Mouse (Mus musculus): ENCODE data around the gene Cbx1. TPM values are rescaled to one million over a fixed set of nuclear protein-coding genes. Genes with fewer than 3 reads are reported as not detected.
A peak's percentile ranks its signal among the peaks of the same experiment; 100 is the strongest.

The Cbx1 gene
- polyA plus RNA-seq, 1 experiment from 2014 or later: 200 TPM

MicroRNAs encoded within 50 kb of the gene (microRNA counts, 519-probe panel; counts per million panel counts)
- microRNA mmu-miR-152: 5,295 counts per million, percentile 89 among the panel's probes with 10 or more counts

Small RNA genes within 50 kb of the gene (microRNA-seq; reads per million reads assigned to microRNA genes)
- 34.0 reads per million, percentile 36 among the genes with 10 or more reads in this experiment for gene Mir152

Other genes with a start within 250 kb of the Cbx1 start
- 21.4 and 22.0 TPM in 2 replicates for gene Snx11, start 11.6 kb upstream of the Cbx1 start, polyA plus RNA-seq (2016; fragmentation: Nextera tagmentation; extraction: Ambion mirVana)
- gene Nfe2l1, start 40.8 kb downstream of the Cbx1 start, polyA plus RNA-seq (2016; fragmentation: Nextera tagmentation; extraction: Ambion mirVana): 60.0 and 69.3 TPM in 2 replicates
- gene Copz2, start 60.7 kb downstream of the Cbx1 start, polyA plus RNA-seq (2016; fragmentation: Nextera tagmentation; extraction: Ambion mirVana): 25.9 and 39.9 TPM in 2 replicates
- 85.3 and 90.0 TPM in 2 replicates for gene Cdk5rap3, start 127.4 kb downstream of the Cbx1 start, polyA plus RNA-seq (2016; fragmentation: Nextera tagmentation; extraction: Ambion mirVana)
- 0.58 and 0.71 TPM in 2 replicates for gene Prr15l, start 139.0 kb downstream of the Cbx1 start, polyA plus RNA-seq (2016; fragmentation: Nextera tagmentation; extraction: Ambion mirVana)
- gene Pnpo, start 154.9 kb downstream of the Cbx1 start, polyA plus RNA-seq (2016; fragmentation: Nextera tagmentation; extraction: Ambion mirVana): 31.3 and 33.0 TPM in 2 replicates
- 26.1 and 28.1 TPM in 2 replicates for gene Sp2, start 193.8 kb downstream of the Cbx1 start, polyA plus RNA-seq (2016; fragmentation: Nextera tagmentation; extraction: Ambion mirVana)
- 9.2 and 11.8 TPM in 2 replicates for gene Sp6, start 224.3 kb downstream of the Cbx1 start, polyA plus RNA-seq (2016; fragmentation: Nextera tagmentation; extraction: Ambion mirVana)
- 47.5 and 50.4 TPM in 2 replicates for gene Scrn2, start 240.8 kb downstream of the Cbx1 start, polyA plus RNA-seq (2016; fragmentation: Nextera tagmentation; extraction: Ambion mirVana)